Mouse (Mus musculus): ENCODE measurements around the gene Adcy6. TPM values are rescaled to one million over a fixed set of nuclear protein-coding genes. Genes with fewer than 3 reads are reported as not detected.

Gene Adcy6
- total and polyA plus RNA-seq, 3 experiments: 76.0 to 77.3 TPM; not detected in 1

DNA sequence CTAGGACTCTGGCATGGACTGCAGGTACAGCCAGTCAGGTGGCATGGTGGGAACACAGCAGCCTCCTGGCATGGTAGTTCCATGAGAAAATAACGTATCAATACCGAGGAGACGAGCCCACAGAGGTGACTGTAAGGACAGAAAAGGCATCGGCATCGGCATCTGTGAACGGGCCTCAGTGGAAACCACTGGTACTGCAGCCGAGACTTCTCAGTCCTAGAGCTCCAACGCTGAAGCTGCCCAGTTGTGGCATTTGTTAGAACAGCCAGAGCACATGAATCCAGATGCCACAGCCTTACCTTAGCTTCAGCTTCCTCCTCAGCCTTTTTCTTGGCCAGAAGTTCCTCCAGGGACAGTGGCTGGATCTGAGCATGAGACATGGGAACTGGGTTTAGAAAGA is 42.3 kb upstream of the Adcy6 start:
- Histone ChIP-seq H3K79me2 (ENCODE audit: control insufficient read depth, insufficient read depth, low read length, poor library complexity) (no peaks in the 10 kb centered on the region), H3K4me1 (ENCODE audit: control insufficient read depth in 1 of 2, insufficient read depth in 2 of 2, low read length in 2 of 2) (no peaks in the 10 kb centered on the region), H3K27ac (ENCODE audit: control insufficient read depth, low read depth, low read length) (no peak overlapping the region), H3K27me3 (ENCODE audit: control insufficient read depth in 1 of 2, insufficient read depth in 2 of 2, low read length in 2 of 2) (no peaks in the 10 kb centered on the region), H3K4me3 (ENCODE audit: control insufficient read depth in 1 of 2, insufficient read depth in 1 of 2, low read depth in 2 of 2, low read length in 2 of 2) (no peak overlapping the region), H3K9me3 (replicated peaks; ENCODE audit: insufficient read depth, low read length) (no peaks in the 10 kb centered on the region), H3K9ac (ENCODE audit: control insufficient read depth, low read depth, low read length, poor library complexity, severe bottlenecking) (no peak overlapping the region), H3K36me3 (ENCODE audit: control insufficient read depth in 1 of 2, insufficient read depth in 2 of 2, low read length in 2 of 2) (peaks cover 0 to 53% of the 10 kb centered on the region in 2 experiments; a peak in 2 of 4 replicates)
- no peak for TF ChIP-seq EP300 (IDR thresholded peaks at IDR 0.05; ENCODE audit: low read depth in 1 of 2, low read length in 2 of 2)
- no peak for TF ChIP-seq JUND (IDR thresholded peaks at IDR 0.05; ENCODE audit: low read depth, low read length)
- TF ChIP-seq GATA1 (IDR thresholded peaks at IDR 0.05; ENCODE audit: low read depth, low read length): no peak
- TF ChIP-seq POLR2A (IDR thresholded peaks at IDR 0.05; ENCODE audit: control insufficient read depth in 1 of 2, insufficient read depth in 1 of 2, low read depth in 1 of 2, low read length in 2 of 2, poor library complexity in 1 of 2): no peak
- TF ChIP-seq USF1 (IDR thresholded peaks at IDR 0.05; ENCODE audit: low read depth, low read length): no peak
- TF ChIP-seq USF2 (IDR thresholded peaks at IDR 0.05; ENCODE audit: borderline replicate concordance in 1 of 2, insufficient read depth in 1 of 2, low read depth in 1 of 2, low read length in 2 of 2): no peak
- no peak for DNase-seq (ENCODE audit: low read depth, low spot score)

DNA sequence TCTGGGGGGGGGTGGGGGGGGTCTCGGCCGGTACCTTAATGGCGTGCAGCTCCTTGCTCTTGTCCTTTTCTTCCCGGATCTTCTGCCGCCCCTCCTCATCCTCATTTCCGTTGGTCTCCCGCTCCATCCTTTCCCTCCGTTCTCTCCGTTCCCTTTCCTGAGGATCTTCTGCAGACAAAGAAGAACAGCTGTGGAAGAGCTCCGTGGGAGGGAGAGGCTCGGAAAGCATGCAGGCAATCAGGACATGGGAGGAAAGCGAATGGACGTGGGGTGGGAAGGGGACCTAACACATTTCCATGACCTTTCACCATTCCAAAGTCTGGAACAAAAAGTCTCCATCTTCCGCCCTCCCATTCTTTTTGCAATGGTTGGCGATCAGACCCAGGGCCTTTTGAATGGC is 41.6 kb upstream of the Adcy6 start:
- TF ChIP-seq POLR2A (IDR thresholded peaks at IDR 0.05; ENCODE audit: control insufficient read depth in 1 of 2, insufficient read depth in 1 of 2, low read depth in 1 of 2, low read length in 2 of 2, poor library complexity in 1 of 2): no peak
- TF ChIP-seq ELF1 (IDR thresholded peaks at IDR 0.05; ENCODE audit: low read depth, low read length): no peak
- no peak for TF ChIP-seq MEF2A (IDR thresholded peaks at IDR 0.05; ENCODE audit: extremely low read depth, insufficient replicate concordance, low read depth, low read length, poor library complexity, severe bottlenecking)
- TF ChIP-seq ZKSCAN1 (IDR thresholded peaks at IDR 0.05; ENCODE audit: low read depth, low read length): no peak
- TF ChIP-seq KAT2A (conservative IDR thresholded peaks at IDR 0.05; ENCODE audit: low read depth, low read length): no peak
- TF ChIP-seq POLR2AphosphoS5 (IDR thresholded peaks at IDR 0.05; ENCODE audit: borderline replicate concordance, low read depth, low read length): no peak
- TF ChIP-seq SMC3 (IDR thresholded peaks at IDR 0.05; ENCODE audit: low read depth, low read length): no peak
- no peak for TF ChIP-seq SIN3A (IDR thresholded peaks at IDR 0.05; ENCODE audit: low read length)
- TF ChIP-seq USF1 (IDR thresholded peaks at IDR 0.05; ENCODE audit: low read depth, low read length): no peak
- TF ChIP-seq NRF1 (IDR thresholded peaks at IDR 0.05; ENCODE audit: insufficient read depth, low read depth, low read length, poor library complexity, severe bottlenecking): no peak
- TF ChIP-seq MXI1 (IDR thresholded peaks at IDR 0.05; ENCODE audit: low read depth, low read length): no peak
- no peak for TF ChIP-seq TAL1 (IDR thresholded peaks at IDR 0.05; ENCODE audit: low read length)
- no peak for TF ChIP-seq POLR2AphosphoS2 (IDR thresholded peaks at IDR 0.05; ENCODE audit: low read length)
- TF ChIP-seq MYC (IDR thresholded peaks at IDR 0.05; ENCODE audit: low read depth, low read length): no peak
- no peak for TF ChIP-seq UBTF (IDR thresholded peaks at IDR 0.05; ENCODE audit: borderline replicate concordance, insufficient read depth, low read depth, low read length)
- no peak for TF ChIP-seq NELFE (IDR thresholded peaks at IDR 0.05; ENCODE audit: low read depth, low read length)
- no peak for TF ChIP-seq USF2 (IDR thresholded peaks at IDR 0.05; ENCODE audit: borderline replicate concordance in 1 of 2, insufficient read depth in 1 of 2, low read depth in 1 of 2, low read length in 2 of 2)
- no peak for TF ChIP-seq ZMIZ1 (IDR thresholded peaks at IDR 0.05; ENCODE audit: low read depth, low read length)
- TF ChIP-seq TCF12 (IDR thresholded peaks at IDR 0.05; ENCODE audit: low read depth, low read length): no peak
- TF ChIP-seq TBP (IDR thresholded peaks at IDR 0.05; ENCODE audit: low read depth, low read length): no peak
- H3K9ac ChIP-seq (ENCODE audit: control insufficient read depth, low read depth, low read length, poor library complexity, severe bottlenecking): no peak overlapping the region
- DNase-seq (ENCODE audit: low read depth, low spot score): no peak
- H3K4me3 ChIP-seq (ENCODE audit: control insufficient read depth in 1 of 2, insufficient read depth in 1 of 2, low read depth in 2 of 2, low read length in 2 of 2): no peak overlapping the region
- H3K79me2 ChIP-seq (ENCODE audit: control insufficient read depth, insufficient read depth, low read length, poor library complexity): no peaks in the 10 kb centered on the region
- no peaks in the 10 kb centered on the region for H3K27me3 ChIP-seq (ENCODE audit: control insufficient read depth in 1 of 2, insufficient read depth in 2 of 2, low read length in 2 of 2)
- H3K4me1 ChIP-seq (ENCODE audit: control insufficient read depth in 1 of 2, insufficient read depth in 2 of 2, low read length in 2 of 2): no peaks in the 10 kb centered on the region
- no peak overlapping the region for H3K27ac ChIP-seq (ENCODE audit: control insufficient read depth, low read depth, low read length)
- H3K9me3 ChIP-seq (replicated peaks; ENCODE audit: insufficient read depth, low read length): no peaks in the 10 kb centered on the region
- peaks cover 0 to 49% of the 10 kb centered on the region in 2 experiments; a peak in 2 of 4 replicates for H3K36me3 ChIP-seq (ENCODE audit: control insufficient read depth in 1 of 2, insufficient read depth in 2 of 2, low read length in 2 of 2)
